Mouse (Mus musculus) kidney, adult 10 weeks (tissue): ENCODE data around the gene Ubqln3. TPM values are rescaled to one million over a fixed set of nuclear protein-coding genes. Genes with fewer than 3 reads are reported as not detected.

Experiments
- polyA plus RNA-seq: library from polyadenylated mRNA; stranded (reverse); fragments of 350-450 nt; fragmentation: Illumina TruSeq; extraction: RNeasy Lipid Tissue Mini Kit (QIAGEN cat#74804); gene quantifications from one replicate; pipeline ENCODE4 v1.2.3, GENCODE M21; 2014; ENCODE audit warnings: low read depth, low replicate concordance

The Ubqln3 gene
- polyA plus RNA-seq, result not detected

DNA sequence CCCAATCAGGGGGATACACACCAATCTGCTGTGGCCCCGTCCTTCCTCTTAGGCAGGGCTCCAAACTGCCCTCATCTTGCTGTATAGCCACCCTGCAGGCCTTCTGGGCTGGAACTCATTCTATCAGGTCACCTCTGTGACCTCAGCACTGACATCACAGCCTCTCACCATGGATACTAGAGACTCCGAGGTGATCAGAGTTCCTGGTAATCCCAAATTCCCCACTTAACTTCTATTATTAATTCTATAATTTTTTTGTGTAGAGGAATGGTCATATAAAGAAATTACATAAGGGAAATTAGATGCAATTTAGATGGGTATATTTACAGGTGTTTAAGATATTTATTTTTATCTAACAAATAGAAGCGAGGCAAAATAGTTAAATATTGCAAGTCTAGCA lies at the start of gene Ubqln3:
TSS of gene Ubqln3 (minus strand) at position 101 of the 400 bp plus-strand sequence.

DNA sequence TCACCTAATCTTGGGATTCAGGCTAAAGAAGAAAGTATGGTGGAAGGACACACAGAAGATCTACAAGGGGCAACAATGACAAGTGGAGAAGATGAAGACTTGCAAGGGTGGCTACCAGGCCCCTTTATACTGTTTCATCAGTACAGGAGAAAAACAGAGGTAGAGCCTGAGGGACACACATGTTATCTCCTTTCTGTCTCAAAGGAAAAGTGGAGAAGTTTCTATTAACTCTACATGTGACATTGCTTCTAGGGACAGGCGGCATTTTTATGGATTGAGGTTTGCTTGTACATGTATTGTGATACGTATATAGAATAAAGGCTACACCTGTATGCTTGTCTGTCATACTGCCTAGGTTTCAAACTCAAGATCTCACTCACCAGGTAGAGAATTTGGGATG lies 40.2 kb upstream of the Ubqln3 start, which contains the start of gene Olfr648:
TSS of gene Olfr648 (minus strand) at position 101 of the 400 bp plus-strand sequence.

DNA sequence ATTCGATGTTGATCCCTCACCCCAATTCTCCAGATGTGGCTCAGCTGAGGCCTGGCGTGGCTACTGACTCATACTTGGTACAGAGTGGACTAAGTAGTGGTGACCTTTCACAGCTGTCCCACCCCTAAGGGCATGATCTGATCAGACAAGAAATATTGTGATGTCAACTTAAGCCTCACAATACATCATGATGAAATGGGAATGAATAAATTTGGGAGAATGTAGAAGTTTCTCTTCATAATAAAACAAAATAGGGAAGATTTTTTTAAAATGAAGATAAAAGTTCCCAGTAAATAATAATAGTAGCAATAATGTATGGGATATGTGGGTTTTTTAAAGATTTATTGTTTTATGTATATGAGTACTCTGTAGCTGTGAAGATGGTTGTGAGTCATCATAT lies 7.4 kb upstream of the Ubqln3 start, which contains the start of gene Ubqlnl:
TSS of gene Ubqlnl (minus strand) at position 101 of the 400 bp plus-strand sequence.

DNA sequence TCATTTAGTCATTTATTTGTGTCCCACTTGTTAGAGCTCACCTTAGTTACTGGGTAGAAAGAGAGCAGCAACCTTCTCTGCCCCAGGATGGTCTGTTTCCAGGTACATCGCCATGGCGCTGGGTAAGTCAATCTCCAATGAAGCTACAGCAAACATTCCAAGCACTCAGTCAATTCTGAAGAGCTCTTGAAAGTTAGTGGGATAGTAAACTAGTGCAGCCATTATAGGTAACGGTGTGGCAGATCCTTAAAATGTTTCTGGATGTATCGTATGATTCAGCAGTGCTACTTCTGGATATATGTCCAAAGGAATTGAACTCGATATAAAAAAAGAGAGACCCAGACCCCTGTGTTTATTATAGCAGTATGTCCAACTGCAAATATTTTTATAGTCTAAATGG lies 5.8 kb downstream of the Ubqln3 start, which contains the start of gene Olfr643:
TSS of gene Olfr643 (minus strand) at position 101 of the 400 bp plus-strand sequence.

DNA sequence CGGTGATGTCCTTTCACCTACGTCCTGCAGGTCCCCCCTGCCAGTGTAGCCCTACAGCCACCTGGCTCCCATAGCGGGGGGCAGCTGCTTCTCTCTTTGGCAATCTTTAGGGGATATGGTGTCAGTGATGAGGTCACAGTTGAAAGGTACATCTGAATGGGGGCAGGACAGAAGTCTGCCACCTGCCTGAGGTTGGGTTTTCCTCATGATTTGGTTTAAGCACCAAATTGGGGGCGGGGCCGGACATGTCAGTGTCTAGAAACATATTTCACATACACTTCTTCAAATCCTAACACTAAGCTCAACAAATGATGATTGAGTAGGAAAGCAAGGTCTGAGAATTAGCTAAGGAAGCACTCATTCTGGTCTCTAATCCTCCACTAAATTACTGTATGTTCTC lies 13.4 kb downstream of the Ubqln3 start, which contains the start of gene Ubqln5:
TSS of gene Ubqln5 (minus strand) at position 101 of the 400 bp plus-strand sequence.

DNA sequence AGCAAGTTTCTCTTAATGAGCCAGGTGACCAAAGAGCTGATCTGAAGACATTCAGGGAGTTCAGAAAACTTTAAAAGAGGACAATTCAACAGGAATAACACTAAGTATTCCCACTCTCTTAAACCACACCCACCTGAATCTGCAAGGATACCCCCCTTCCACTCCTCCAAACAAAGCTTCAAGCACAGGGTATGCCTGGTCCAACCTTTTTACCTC lies 38.4 kb downstream of the Ubqln3 start, which contains the start of gene Olfr646:
TSS of gene Olfr646 (plus strand) at position 117 of the 216 bp plus-strand sequence.

Other genes starting within 250 kb of the Ubqln3 start
- not detected for gene Olfr64, start 248.8 kb downstream of the Ubqln3 start, polyA plus RNA-seq
- gene Olfr65, start 239.8 kb downstream of the Ubqln3 start, polyA plus RNA-seq, result not detected
- gene Olfr631, start 214.5 kb downstream of the Ubqln3 start, polyA plus RNA-seq, result not detected
- not detected for gene Olfr632, start 208.9 kb downstream of the Ubqln3 start, polyA plus RNA-seq
- gene Olfr633, start 198.8 kb downstream of the Ubqln3 start, polyA plus RNA-seq, result not detected
- gene Olfr635, start 172.1 kb downstream of the Ubqln3 start, polyA plus RNA-seq, result not detected
- not detected for gene Olfr638, start 144.5 kb downstream of the Ubqln3 start, polyA plus RNA-seq
- gene Olfr639, start 126.0 kb downstream of the Ubqln3 start, polyA plus RNA-seq, result not detected
- gene Olfr640, start 117.7 kb downstream of the Ubqln3 start, polyA plus RNA-seq, result not detected
- gene Olfr641, start 107.8 kb downstream of the Ubqln3 start, polyA plus RNA-seq, result not detected
- not detected for gene Olfr642, start 90.6 kb downstream of the Ubqln3 start, polyA plus RNA-seq
- not detected for gene 4930516K23Rik, start 81.8 kb downstream of the Ubqln3 start, polyA plus RNA-seq
- not detected for gene Olfr644, start 71.4 kb downstream of the Ubqln3 start, polyA plus RNA-seq
- not detected for gene Olfr645, start 57.8 kb downstream of the Ubqln3 start, polyA plus RNA-seq
- gene Olfr646, start 38.4 kb downstream of the Ubqln3 start, polyA plus RNA-seq, result not detected
- not detected for gene Ubqln5, start 13.5 kb downstream of the Ubqln3 start, polyA plus RNA-seq
- not detected for gene Olfr643, start 5.9 kb downstream of the Ubqln3 start, polyA plus RNA-seq
- not detected for gene Ubqlnl, start 7.3 kb upstream of the Ubqln3 start, polyA plus RNA-seq
- not detected for gene Olfm5, start 21.6 kb upstream of the Ubqln3 start, polyA plus RNA-seq
- not detected for gene Olfr648, start 40.1 kb upstream of the Ubqln3 start, polyA plus RNA-seq
- gene Olfr649, start 52.7 kb upstream of the Ubqln3 start, polyA plus RNA-seq, result not detected
- 0.77 TPM for gene Trim6, start 75.5 kb upstream of the Ubqln3 start, polyA plus RNA-seq
- gene Trim34a, start 101.2 kb upstream of the Ubqln3 start, polyA plus RNA-seq, result 14.5 TPM
- gene Trim5, start 144.8 kb upstream of the Ubqln3 start, polyA plus RNA-seq, result 2.3 TPM
- 17.3 TPM for gene Trim12a, start 172.2 kb upstream of the Ubqln3 start, polyA plus RNA-seq
- 0.32 TPM for gene Trim34b, start 186.2 kb upstream of the Ubqln3 start, polyA plus RNA-seq
- 13.9 TPM for gene Trim12c, start 210.1 kb upstream of the Ubqln3 start, polyA plus RNA-seq
- 0.12 TPM for gene Trim30b, start 226.6 kb upstream of the Ubqln3 start, polyA plus RNA-seq